Mouse (Mus musculus) brain, embryonic 14.5 days (tissue): ENCODE data around the gene Cyp3a13.

ENCODE experiments used
- CTCF ChIP-seq: fragments of 200-500 bp; IDR thresholded peaks from 2 replicates; pipeline ENCODE4 v1.5.1; 2012; ENCODE audit warnings: inconsistent platforms, mild to moderate bottlenecking, moderate library complexity, borderline replicate concordance; ENCODE audit not compliant: insufficient read depth, insufficient read length; ENCODE audit errors: extremely low read depth
- POLR2A ChIP-seq: fragments of 200-500 bp; IDR thresholded peaks from 2 replicates; pipeline ENCODE4 v1.6.1; 2012; ENCODE audit warnings: mild to moderate bottlenecking, inconsistent platforms, borderline replicate concordance; ENCODE audit not compliant: poor library complexity, insufficient read depth, insufficient read length, severe bottlenecking; ENCODE audit errors: extremely low read depth

DNA sequence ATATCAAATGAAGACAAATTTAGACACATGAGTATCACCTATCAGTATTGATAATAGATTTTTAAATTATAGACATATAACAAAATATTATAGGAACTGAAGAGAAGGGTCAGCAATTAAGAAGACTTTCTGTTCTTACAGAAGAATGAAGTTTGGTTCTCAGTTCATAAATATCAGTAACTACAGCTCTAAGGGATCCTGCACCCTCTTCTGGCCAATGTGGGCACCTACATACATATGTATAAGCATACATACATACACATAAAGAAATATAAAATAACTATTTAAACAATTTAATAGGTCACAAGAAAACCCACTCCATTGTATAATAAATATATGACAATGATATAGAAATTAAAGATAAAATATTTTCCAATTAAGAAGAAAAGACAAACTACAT is 6.9 kb downstream of the Cyp3a13 start:
- TF ChIP-seq CTCF, result no peak
- TF ChIP-seq POLR2A, result no peak
